Mouse (Mus musculus) lung, postnatal 0 days (tissue): Measurements from ENCODE around the gene Gpr89.

ENCODE experiments used
- CTCF ChIP-seq: IDR thresholded peaks from 2 replicates; pipeline ENCODE4 v1.5.1; 2016; ENCODE audit warnings: antibody characterized with exemption, mild to moderate bottlenecking
- EP300 ChIP-seq: IDR thresholded peaks from 2 replicates; pipeline ENCODE4 v1.6.1; 2016; ENCODE audit warnings: antibody characterized with exemption, mild to moderate bottlenecking, control low read depth

DNA sequence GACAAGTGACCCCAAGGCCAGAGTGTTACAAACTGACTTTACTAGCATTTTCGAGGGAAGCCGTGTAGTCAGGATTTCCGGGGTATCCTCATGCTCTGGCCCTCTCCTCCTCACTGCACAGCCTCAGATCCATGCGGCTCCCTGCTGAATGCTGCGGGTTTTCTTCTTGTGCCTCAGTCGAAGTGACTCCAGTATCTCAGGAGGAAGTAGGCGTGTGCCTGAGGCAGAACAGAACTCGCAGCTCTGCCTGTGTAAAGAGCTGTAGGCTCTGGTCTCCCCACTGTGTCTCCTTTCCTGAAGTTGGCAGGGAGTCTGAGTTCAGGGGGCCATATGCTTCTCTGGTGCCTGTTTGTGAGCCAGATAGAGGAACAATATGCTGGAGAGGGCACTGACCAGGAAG is 34.1 kb downstream of the Gpr89 start:
- TF ChIP-seq CTCF (no peak), EP300 (no peak)
